Mouse (Mus musculus) midbrain, embryonic 15.5 days (tissue): ENCODE data around the gene Lrig1. TPM values are rescaled to one million over a fixed set of nuclear protein-coding genes. Genes with fewer than 3 reads are reported as not detected.
A peak's percentile ranks its signal among the peaks of the same experiment; 100 is the strongest.

Source experiments
- ATAC-seq: fragments of 200-750 bp; cut with Nextera tagmentation; replicated peaks from 2 replicates; pipeline ENCODE4 v1.8.0; 2017; ENCODE audit warnings: moderate TSS enrichment
- H3K27ac ChIP-seq: fragments of 300-500 bp; sonication (generic); 2 replicates; pipeline ENCODE4 v1.5.1; 2015; ENCODE audit warnings: mild to moderate bottlenecking, inconsistent platforms
- H3K27me3 ChIP-seq: fragments of 300-500 bp; sonication (generic); replicated peaks from 2 replicates; pipeline ENCODE4 v1.6.1; 2015; ENCODE audit warnings: inconsistent platforms
- H3K36me3 ChIP-seq: fragments of 300-500 bp; sonication (generic); replicated peaks from 2 replicates; pipeline ENCODE4 v1.6.1; 2015; ENCODE audit warnings: inconsistent platforms
- H3K4me1 ChIP-seq: fragments of 300-500 bp; sonication (generic); 2 replicates; pipeline ENCODE4 v1.6.1; 2015; ENCODE audit warnings: inconsistent platforms
- H3K4me2 ChIP-seq: fragments of 300-500 bp; sonication (generic); 2 replicates; pipeline ENCODE4 v1.6.1; 2015; ENCODE audit warnings: inconsistent platforms, mild to moderate bottlenecking, moderate library complexity
- H3K4me3 ChIP-seq: fragments of 300-500 bp; sonication (generic); 2 replicates; pipeline ENCODE4 v1.5.1; 2015; ENCODE audit warnings: mild to moderate bottlenecking, inconsistent platforms
- H3K9ac ChIP-seq: fragments of 300-500 bp; sonication (generic); 2 replicates; pipeline ENCODE4 v1.6.1; 2015; ENCODE audit warnings: mild to moderate bottlenecking, inconsistent platforms
- H3K9me3 ChIP-seq: fragments of 300-500 bp; sonication (generic); 2 replicates; pipeline ENCODE4 v1.6.1; 2016; ENCODE audit warnings: inconsistent platforms
- WGBS: fragments of 180-500 bp; shearing (Covaris S2); methylation state at CpG from one replicate; pipeline ENCODE4 v1.1.7; 2015; ENCODE audit warnings: mixed read lengths; 5-methylcytosine and 5-hydroxymethylcytosine counted together
- polyA plus RNA-seq: library from polyadenylated mRNA; unstranded; fragments of >200 nt; fragmentation: Nextera tagmentation; extraction: Ambion mirVana; gene quantifications from 2 replicates; pipeline ENCODE4 v1.2.1, GENCODE M21; 2015

Lrig1 gene
- polyA plus RNA-seq, 1 experiment from 2014 or later = 16.0 TPM

GRCm38 (mm10) chr6:94652659-94653213, 47.2 kb downstream of the Lrig1 start:
- peaks cover 44% of the 10 kb centered on the region for H3K4me1 ChIP-seq

GRCm38 (mm10) chr6:94651541-94651940, 48.4 kb downstream of the Lrig1 start:
- peaks cover 41% of the 10 kb centered on the region for H3K4me1 ChIP-seq
- WGBS = 79% methylated on average over 17 of the region's 17 CpGs

More at GRCm38 (mm10) chr6:94652659-94653213, 47.2 kb downstream of the Lrig1 start:
- no peaks in the 10 kb centered on the region for H3K9me3 ChIP-seq
- H3K36me3 ChIP-seq = no peaks in the 10 kb centered on the region
- no peaks in the 10 kb centered on the region for H3K27me3 ChIP-seq
- ATAC-seq = no peak
- no peak overlapping the region for H3K4me2 ChIP-seq
- WGBS = 65% methylated on average over 6 of the region's 6 CpGs
- H3K4me3 ChIP-seq = no peak overlapping the region
- H3K9ac ChIP-seq = no peak overlapping the region
- H3K27ac ChIP-seq = no peak overlapping the region

DNA sequence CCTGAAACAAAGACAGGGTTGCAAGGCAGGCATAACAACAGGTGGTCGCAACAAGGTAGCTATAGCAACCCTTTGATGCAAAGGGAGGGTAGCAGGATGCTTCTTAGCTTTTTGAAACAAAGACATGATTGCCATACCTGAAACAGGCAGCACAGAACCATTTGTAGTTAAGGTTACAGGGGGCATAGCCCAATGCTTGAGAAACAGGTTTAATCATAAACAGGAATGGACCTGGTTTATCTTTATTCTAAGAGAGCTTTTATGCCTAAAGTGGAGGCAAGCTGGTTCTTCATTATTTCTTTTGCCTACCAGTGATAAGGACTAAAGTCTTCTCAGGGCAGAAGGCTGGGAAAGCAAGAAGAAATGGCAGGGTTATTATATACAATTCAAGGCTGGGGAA, 50.3 kb downstream of the Lrig1 start:
- no peak overlapping the region for H3K4me3 ChIP-seq
- no peak overlapping the region for H3K9ac ChIP-seq
- H3K27me3 ChIP-seq = no peaks in the 10 kb centered on the region
- no peaks in the 10 kb centered on the region for H3K36me3 ChIP-seq
- no peak for ATAC-seq
- no peak overlapping the region for H3K4me2 ChIP-seq
- H3K4me1 ChIP-seq = peaks cover 28% of the 10 kb centered on the region
- 76% methylated on average over 1 of the region's 1 CpGs for WGBS
- H3K9me3 ChIP-seq = no peaks in the 10 kb centered on the region
- H3K27ac ChIP-seq = no peak overlapping the region

More at GRCm38 (mm10) chr6:94651541-94651940, 48.4 kb downstream of the Lrig1 start:
- Histone ChIP-seq H3K4me2 (no peak overlapping the region), H3K27me3 (no peaks in the 10 kb centered on the region), H3K9ac (no peak overlapping the region), H3K9me3 (no peaks in the 10 kb centered on the region), H3K27ac (no peak overlapping the region), H3K36me3 (no peaks in the 10 kb centered on the region), H3K4me3 (no peak overlapping the region)
- ATAC-seq = no peak

DNA sequence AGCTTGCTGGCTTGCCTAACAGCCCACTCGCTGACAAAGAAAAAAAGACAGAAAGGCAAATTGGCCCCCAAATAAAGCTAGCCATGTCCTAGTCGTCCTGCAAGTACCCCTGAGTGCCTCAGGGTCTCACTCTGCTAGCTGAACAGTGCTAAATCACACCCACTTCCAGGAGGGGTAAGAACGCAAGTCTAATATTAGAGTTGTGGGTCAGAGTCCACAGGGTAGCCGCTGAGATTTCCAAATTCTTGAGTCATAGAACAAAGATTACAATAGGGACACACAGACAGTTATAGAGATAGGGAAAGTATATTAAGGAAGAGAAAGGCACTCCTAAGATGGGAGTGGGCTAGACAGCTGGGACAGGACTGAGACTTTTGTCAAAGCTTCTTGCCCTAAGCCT, 51.5 kb downstream of the Lrig1 start:
- Histone ChIP-seq H3K4me2 (no peak overlapping the region), H3K4me3 (no peak overlapping the region), H3K9ac (no peak overlapping the region), H3K4me1 (peaks cover 28% of the 10 kb centered on the region), H3K36me3 (no peaks in the 10 kb centered on the region), H3K27me3 (no peaks in the 10 kb centered on the region), H3K9me3 (no peaks in the 10 kb centered on the region), H3K27ac (peak overlapping the region; percentile 35; the same call in 1 of the 2 replicates)
- 45% methylated on average over 4 of the region's 4 CpGs for WGBS
- ATAC-seq = no peak

DNA sequence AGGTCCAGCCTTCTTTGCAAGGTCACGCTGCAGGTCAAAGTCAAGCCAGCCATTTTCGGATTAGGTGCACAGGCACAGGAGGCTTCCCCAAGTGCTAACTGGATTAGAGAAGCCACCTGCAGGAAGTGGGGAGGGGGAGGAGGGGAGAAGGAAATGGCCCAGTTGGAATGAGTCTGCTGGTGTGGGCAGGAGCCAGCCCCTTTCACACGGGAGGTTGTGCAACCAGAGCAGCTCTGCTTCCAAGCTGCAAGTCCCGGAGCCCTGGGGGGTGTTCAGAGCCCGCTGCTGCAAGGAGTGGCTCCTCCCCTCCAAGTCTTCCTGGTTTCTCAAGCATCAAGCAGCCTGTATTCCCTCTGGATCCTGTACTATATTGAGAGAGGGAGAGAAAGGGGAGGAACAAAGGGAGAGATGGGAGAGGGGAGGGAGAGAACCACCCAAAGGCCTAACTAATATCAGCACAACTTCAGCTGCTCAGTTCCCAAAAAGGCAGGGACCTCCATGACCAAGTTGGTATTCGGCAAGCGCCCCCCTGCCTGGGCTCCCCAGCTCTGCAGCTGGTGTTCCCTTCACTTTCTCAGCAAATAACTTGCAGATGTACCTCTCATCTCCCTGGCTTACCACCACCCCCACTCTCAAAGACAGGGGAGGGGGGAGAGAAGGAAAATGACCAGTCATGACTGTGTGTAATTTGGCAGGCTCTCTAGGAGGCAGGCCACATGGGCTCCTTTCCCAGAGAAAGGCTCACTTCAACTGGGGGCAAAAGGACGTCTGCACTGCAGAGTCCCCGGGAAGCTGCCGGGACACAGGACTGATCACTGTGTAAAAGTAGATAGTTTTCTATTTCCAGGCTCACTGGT, 52.2 kb downstream of the Lrig1 start:
- H3K36me3 ChIP-seq = no peaks in the 10 kb centered on the region
- H3K27me3 ChIP-seq = no peaks in the 10 kb centered on the region
- no peak overlapping the region for H3K4me2 ChIP-seq
- H3K9me3 ChIP-seq = no peaks in the 10 kb centered on the region
- ATAC-seq = peak; percentile 86
- WGBS = 11% methylated on average over 10 of the region's 10 CpGs
- H3K9ac ChIP-seq = no peak overlapping the region
- no peak overlapping the region for H3K4me3 ChIP-seq
- H3K4me1 ChIP-seq = peaks cover 28% of the 10 kb centered on the region
- peak overlapping the region; percentile 35; the same call in 1 of the 2 replicates for H3K27ac ChIP-seq

GRCm38 (mm10) chr6:94646902-94647301, 53.1 kb downstream of the Lrig1 start:
- Histone ChIP-seq H3K4me3 (no peak overlapping the region), H3K4me2 (no peak overlapping the region), H3K4me1 (peaks cover 28% of the 10 kb centered on the region), H3K9me3 (no peaks in the 10 kb centered on the region), H3K9ac (no peak overlapping the region), H3K36me3 (no peaks in the 10 kb centered on the region), H3K27ac (no peak overlapping the region), H3K27me3 (no peaks in the 10 kb centered on the region)
- WGBS = 77% methylated on average over 6 of the region's 6 CpGs
- no peak for ATAC-seq

DNA sequence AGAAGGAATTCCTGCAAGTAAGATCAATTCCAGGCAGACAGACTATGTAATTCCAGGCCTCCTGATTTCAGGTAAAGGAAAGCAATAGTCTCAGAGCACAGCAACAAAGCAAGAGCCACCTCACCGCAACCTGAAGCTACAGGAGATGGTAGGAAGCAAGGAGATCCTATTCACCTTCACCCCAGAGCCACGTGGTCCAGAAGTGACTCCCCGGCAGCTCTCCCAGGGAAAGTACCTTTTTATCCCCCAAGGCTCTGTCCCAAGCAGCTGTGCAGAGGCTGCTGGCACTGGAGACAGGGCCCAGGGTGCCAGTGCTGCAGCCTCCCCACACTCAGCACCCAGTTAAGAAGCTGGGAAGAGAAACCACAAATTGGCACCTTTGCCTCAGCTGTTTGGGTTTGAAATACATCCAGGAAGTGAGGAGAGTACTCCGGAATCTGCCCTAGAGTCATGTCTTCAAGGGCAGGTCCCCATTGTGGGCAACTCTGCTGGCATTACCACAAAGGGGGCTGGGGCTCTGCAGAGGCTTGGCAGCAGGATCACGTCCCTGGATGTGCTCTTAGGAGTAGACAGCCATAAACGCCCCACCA, 53.6 kb downstream of the Lrig1 start:
- no peak for ATAC-seq

GRCm38 (mm10) chr6:94645723-94646122, 54.2 kb downstream of the Lrig1 start:
- H3K27ac ChIP-seq = no peak overlapping the region
- H3K4me2 ChIP-seq = no peak overlapping the region
- no peaks in the 10 kb centered on the region for H3K27me3 ChIP-seq
- no peaks in the 10 kb centered on the region for H3K36me3 ChIP-seq
- H3K4me3 ChIP-seq = no peak overlapping the region
- peaks cover 28% of the 10 kb centered on the region for H3K4me1 ChIP-seq
- WGBS = 69% methylated on average over 4 of the region's 4 CpGs
- H3K9ac ChIP-seq = no peak overlapping the region
- ATAC-seq = no peak
- H3K9me3 ChIP-seq = no peaks in the 10 kb centered on the region

More for the DNA sequence above, 53.6 kb downstream of the Lrig1 start:
- Histone ChIP-seq H3K36me3 (no peaks in the 10 kb centered on the region), H3K27me3 (no peaks in the 10 kb centered on the region), H3K4me2 (no peak overlapping the region), H3K4me3 (no peak overlapping the region), H3K9ac (no peak overlapping the region), H3K27ac (no peak overlapping the region), H3K9me3 (no peaks in the 10 kb centered on the region), H3K4me1 (peaks cover 28% of the 10 kb centered on the region)
- 71% methylated on average over 6 of the region's 6 CpGs for WGBS

- Histone ChIP-seq H3K9ac (no peak overlapping the region), H3K27ac (no peak overlapping the region), H3K9me3 (no peaks in the 10 kb centered on the region), H3K4me2 (no peak overlapping the region), H3K36me3 (no peaks in the 10 kb centered on the region), H3K4me3 (no peak overlapping the region), H3K27me3 (no peaks in the 10 kb centered on the region), H3K4me1 (peaks cover 31% of the 10 kb centered on the region)
- ATAC-seq = no peak
- WGBS = 78% methylated on average over 3 of the region's 3 CpGs
These were observed 55.3 kb downstream of the Lrig1 start for GRCm38 (mm10) chr6:94644641-94645040.

GRCm38 (mm10) chr6:94643989-94644388, 56.0 kb downstream of the Lrig1 start:
- H3K4me1 ChIP-seq = peaks cover 24% of the 10 kb centered on the region

GRCm38 (mm10) chr6:94642048-94642447, 57.9 kb downstream of the Lrig1 start:
- no peak overlapping the region for H3K27ac ChIP-seq
- ATAC-seq = no peak
- no peak overlapping the region for H3K9ac ChIP-seq
- no peak overlapping the region for H3K4me3 ChIP-seq
- H3K9me3 ChIP-seq = no peaks in the 10 kb centered on the region
- WGBS = 93% methylated on average over 1 of the region's 1 CpGs
- H3K27me3 ChIP-seq = no peaks in the 10 kb centered on the region
- H3K36me3 ChIP-seq = no peaks in the 10 kb centered on the region
- no peak overlapping the region for H3K4me2 ChIP-seq
- peaks cover 10% of the 10 kb centered on the region; the same call in 1 of the 2 replicates for H3K4me1 ChIP-seq

More at GRCm38 (mm10) chr6:94643989-94644388, 56.0 kb downstream of the Lrig1 start:
- Histone ChIP-seq H3K9me3 (no peaks in the 10 kb centered on the region), H3K4me2 (no peak overlapping the region), H3K4me3 (no peak overlapping the region), H3K9ac (no peak overlapping the region), H3K27me3 (no peaks in the 10 kb centered on the region), H3K36me3 (no peaks in the 10 kb centered on the region), H3K27ac (no peak overlapping the region)
- no peak for ATAC-seq
- 97% methylated on average over 2 of the region's 2 CpGs for WGBS

DNA sequence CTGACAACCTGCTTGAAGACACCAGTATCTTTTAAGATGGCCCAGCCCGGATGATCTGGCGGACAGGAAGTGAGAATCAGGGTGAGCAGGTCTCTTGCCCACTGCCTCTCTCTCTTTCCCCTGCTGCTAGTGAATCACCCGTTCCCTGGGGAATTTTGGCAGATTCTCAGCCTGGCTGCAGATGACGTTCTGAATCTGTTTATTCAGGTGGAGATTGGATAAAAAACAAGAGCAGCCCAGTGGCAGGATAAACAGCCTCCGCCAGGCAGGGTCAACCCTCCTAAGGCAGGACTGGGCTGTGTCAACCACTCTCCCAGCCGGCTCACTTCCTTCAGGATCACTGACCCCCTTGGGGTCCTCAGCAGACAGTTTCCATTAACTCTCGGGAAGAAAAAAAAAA, 59.7 kb downstream of the Lrig1 start:
- no peaks in the 10 kb centered on the region for H3K36me3 ChIP-seq
- ATAC-seq = no peak
- no peaks in the 10 kb centered on the region for H3K9me3 ChIP-seq
- H3K27ac ChIP-seq = peak overlapping the region; percentile 17; the same call in 1 of the 2 replicates
- peaks cover 24% of the 10 kb centered on the region for H3K4me1 ChIP-seq
- no peaks in the 10 kb centered on the region for H3K27me3 ChIP-seq
- WGBS = 47% methylated on average over 7 of the region's 7 CpGs
- H3K9ac ChIP-seq = no peak overlapping the region
- H3K4me3 ChIP-seq = no peak overlapping the region
- no peak overlapping the region for H3K4me2 ChIP-seq
